Comparison of ENCODE assay signal across 16 mouse cellular contexts in the genomic region with DNA sequence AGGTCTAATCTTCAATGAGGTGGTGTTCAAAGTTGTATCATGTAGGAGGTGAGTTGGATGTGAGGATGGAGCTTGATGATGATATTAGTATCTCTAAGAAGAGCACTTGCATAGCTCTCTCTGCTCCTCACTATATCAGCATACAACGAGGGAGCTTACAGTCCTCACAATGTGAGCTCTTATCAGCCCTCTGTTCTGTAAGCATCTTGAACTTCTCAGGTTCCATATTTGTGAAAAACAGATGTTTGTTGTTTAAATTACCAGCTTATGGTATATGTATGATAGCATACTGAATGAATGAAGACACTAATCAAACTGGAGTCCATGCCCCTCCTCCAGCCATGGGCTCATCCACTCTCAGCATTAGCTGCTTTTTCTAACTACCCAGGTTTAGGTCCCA.
DNase-seq lines count a peak whose midpoint lies in the region; TF ChIP-seq lines count a peak whose summit lies in the region.
"Had no signal": no experiment of that assay in that cellular context is flagged by ENCODE, and none has a peak within 500 bp of the region (broad histone marks: within the 10 kb centered on the region; RNA-seq: fewer than 3 reads in every experiment).

No protein-coding gene starts in this region.

- H3K4me1 ChIP-seq in MEL (ENCODE audit: control insufficient read depth in 1 of 2, insufficient read depth in 2 of 2, low read length in 2 of 2) = peaks cover 28 to 29% of the 10 kb centered on the region in 2 experiments

- peak; percentile 33 to 55; a peak in 3 of 4 replicates for TF ChIP-seq EP300 in MEL (IDR thresholded peaks at IDR 0.05; ENCODE audit: low read depth in 1 of 2, low read length in 2 of 2)

- no peaks in the 10 kb centered on the region for H3K79me2 ChIP-seq in MEL (ENCODE audit: control insufficient read depth, insufficient read depth, low read length, poor library complexity)

- no peak for TF ChIP-seq POLR2A in MEL (IDR thresholded peaks at IDR 0.05; ENCODE audit: control insufficient read depth in 1 of 2, insufficient read depth in 1 of 2, low read depth in 1 of 2, low read length in 2 of 2, poor library complexity in 1 of 2)

- TF ChIP-seq CTCF in MEL (IDR thresholded peaks at IDR 0.05 in 2 of 3, conservative IDR thresholded peaks at IDR 0.05 in 1 of 3; ENCODE audit: control insufficient read depth in 1 of 3, insufficient read depth in 1 of 3, low read depth in 2 of 3, low read length in 3 of 3, poor library complexity in 1 of 3, severe bottlenecking in 1 of 3) = no peak

- no peaks in the 10 kb centered on the region for H3K9me3 ChIP-seq in MEL (replicated peaks; ENCODE audit: insufficient read depth, low read length)
- H3K9me3 ChIP-seq: G1E had no signal

- peak; percentile 69 for DNase-seq in MEL (ENCODE audit: low read depth, low spot score)
- DNase-seq in adrenal gland, adult 8-10 months = no peak
- DNase-seq: adrenal gland, adult 2 months; adrenal gland, postnatal 10 days; adrenal gland, postnatal 14 days; adrenal gland, postnatal 25 days; adrenal gland, postnatal 36 days; B cell, adult 2 months; cerebellum, adult 11 months; cerebellum, adult 11-12 months; cerebellum, adult 18-20 months; cerebellum, adult 2 months; cerebellum, adult 8-10 months; cerebellum, adult 9-10 months had no signal

- no peaks in the 10 kb centered on the region for H3K27me3 ChIP-seq in MEL (ENCODE audit: control insufficient read depth in 1 of 2, insufficient read depth in 2 of 2, low read length in 2 of 2)
- H3K27me3 ChIP-seq: CH12.LX had no signal

- no peak overlapping the region for H3K4me3 ChIP-seq in MEL (ENCODE audit: control insufficient read depth in 1 of 2, insufficient read depth in 1 of 2, low read depth in 2 of 2, low read length in 2 of 2)

- peak overlapping the region; percentile 96 for H3K27ac ChIP-seq in MEL (ENCODE audit: control insufficient read depth, low read depth, low read length)

- H3K36me3 ChIP-seq in MEL (ENCODE audit: control insufficient read depth in 1 of 2, insufficient read depth in 2 of 2, low read length in 2 of 2) = peaks cover 0 to 53% of the 10 kb centered on the region in 2 experiments; a peak in 2 of 4 replicates
- H3K36me3 ChIP-seq: G1E had no signal

- no peak for TF ChIP-seq RAD21 in MEL (IDR thresholded peaks at IDR 0.05; ENCODE audit: low read depth, low read length)

- no peak overlapping the region for H3K9ac ChIP-seq in MEL (ENCODE audit: control insufficient read depth, low read depth, low read length, poor library complexity, severe bottlenecking)

TF ChIP-seq in MEL, 35 proteins besides CTCF, POLR2A, EP300 and RAD21:
- TF ChIP-seq ETS1 (IDR thresholded peaks at IDR 0.05; ENCODE audit: low read depth, low read length) (0 out of 2 replicates have a peak, but pooled peaks have one; percentile 19), GATA1 (IDR thresholded peaks at IDR 0.05; ENCODE audit: low read depth, low read length) (peak; percentile 54), POLR2AphosphoS2 (IDR thresholded peaks at IDR 0.05; ENCODE audit: low read length) (no peak), BHLHE40 (IDR thresholded peaks at IDR 0.05; ENCODE audit: borderline replicate concordance, low read depth, low read length) (no peak), MAFK (IDR thresholded peaks at IDR 0.05; ENCODE audit: borderline replicate concordance, low read depth, low read length) (no peak), MAX (IDR thresholded peaks at IDR 0.05; ENCODE audit: low read length) (0 out of 2 replicates have a peak, but pooled peaks have one; percentile 6), TBP (IDR thresholded peaks at IDR 0.05; ENCODE audit: low read depth, low read length) (no peak)
